Mouse (Mus musculus): ENCODE results near the gene Noxo1. TPM values are rescaled to one million over a fixed set of nuclear protein-coding genes. Genes with fewer than 3 reads are reported as not detected.

The Noxo1 gene
- polyA plus RNA-seq (2016; fragmentation: Nextera tagmentation; extraction: Ambion mirVana), result 1.0 and 1.5 TPM in 2 replicates

GRCm38 (mm10) chr17:24696011-24696697 is at the start of gene Noxo1, which contains the start of gene Gfer:
Gene Noxo1, plus strand, starts transcription at chr17:24696234.
Gene Gfer, minus strand, starts transcription at chr17:24696156.
- H3K4me3 ChIP-seq, result peak within 1 kb of the TSS; percentile 88
- H3K9me3 ChIP-seq (replicated peaks), result no peaks in the 10 kb centered on the region
- WGBS, result under 1% methylated on average over 76 of the region's 76 CpGs
- peaks cover 16% of the 10 kb centered on the region for H3K27me3 ChIP-seq (ENCODE audit: low read depth, poor library complexity, severe bottlenecking)
- peak within 1 kb of the TSS; percentile 92 for H3K27ac ChIP-seq (replicated peaks)
- peaks cover 31% of the 10 kb centered on the region for H3K4me1 ChIP-seq
- peak; percentile 89 for DNase-seq (ENCODE audit: low spot score)
- H3K36me3 ChIP-seq, result peaks cover 41% of the 10 kb centered on the region

GRCm38 (mm10) chr17:24646381-24646780 is 49.7 kb upstream of the Noxo1 start:
- DNase-seq (ENCODE audit: low spot score), result no peak
- 87% methylated on average over 4 of the region's 4 CpGs for WGBS
- H3K27me3 ChIP-seq (ENCODE audit: low read depth, poor library complexity, severe bottlenecking), result peaks cover 40% of the 10 kb centered on the region
- H3K9me3 ChIP-seq (replicated peaks), result no peaks in the 10 kb centered on the region
- H3K27ac ChIP-seq (replicated peaks), result 0 out of 2 replicates have a peak overlapping the region, but pooled peaks have one; percentile 72
- peaks cover 46% of the 10 kb centered on the region for H3K4me1 ChIP-seq
- H3K36me3 ChIP-seq, result no peaks in the 10 kb centered on the region
- H3K4me3 ChIP-seq, result no peak overlapping the region

GRCm38 (mm10) chr17:24647493-24647892 is 48.5 kb upstream of the Noxo1 start:
- Histone ChIP-seq H3K9me3 (replicated peaks) (no peaks in the 10 kb centered on the region), H3K27ac (replicated peaks) (0 out of 2 replicates have a peak overlapping the region, but pooled peaks have one; percentile 14), H3K4me1 (peaks cover 46% of the 10 kb centered on the region), H3K4me3 (peak overlapping the region; percentile 26; the same call in 1 of the 2 replicates), H3K27me3 (ENCODE audit: low read depth, poor library complexity, severe bottlenecking) (peaks cover 49% of the 10 kb centered on the region), H3K36me3 (no peaks in the 10 kb centered on the region)
- 86% methylated on average over 11 of the region's 11 CpGs for WGBS
- DNase-seq (ENCODE audit: low spot score), result no peak

GRCm38 (mm10) chr17:24648731-24649377 is 47.2 kb upstream of the Noxo1 start:
- Histone ChIP-seq H3K4me3 (peak overlapping the region; percentile 77), H3K9me3 (replicated peaks) (no peaks in the 10 kb centered on the region), H3K27ac (replicated peaks) (no peak overlapping the region), H3K27me3 (ENCODE audit: low read depth, poor library complexity, severe bottlenecking) (peaks cover 56% of the 10 kb centered on the region), H3K4me1 (peaks cover 36% of the 10 kb centered on the region), H3K36me3 (no peaks in the 10 kb centered on the region)
- no peak for DNase-seq (ENCODE audit: low spot score)
- 72% methylated on average over 10 of the region's 10 CpGs for WGBS

DNA sequence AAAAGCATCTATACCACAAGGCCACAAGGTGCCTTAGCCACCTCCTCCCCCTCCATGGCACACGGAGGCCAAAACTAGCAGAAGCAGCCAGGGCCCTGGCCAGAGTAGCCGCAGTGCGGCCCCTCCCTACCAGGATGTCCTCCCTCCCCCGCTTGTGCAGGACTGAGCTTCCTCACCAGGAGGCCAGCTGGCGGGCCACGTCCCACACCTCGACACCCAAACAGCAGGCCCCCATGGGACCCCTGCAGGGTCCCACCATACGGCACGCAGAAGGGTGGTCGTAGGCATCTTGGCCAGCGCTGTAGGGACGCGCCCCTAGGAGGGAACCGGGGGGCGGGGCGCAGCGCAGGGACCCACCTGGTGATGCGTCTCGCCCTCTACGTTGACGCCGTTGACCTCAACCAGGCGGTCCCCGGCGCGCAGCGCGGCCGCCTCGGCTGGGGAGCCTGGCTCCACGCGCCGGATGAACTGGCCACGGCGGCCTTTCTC is 46.4 kb upstream of the Noxo1 start:
- Histone ChIP-seq H3K9me3 (replicated peaks) (no peaks in the 10 kb centered on the region), H3K4me3 (peak overlapping the region; percentile 77), H3K36me3 (no peaks in the 10 kb centered on the region), H3K27me3 (ENCODE audit: low read depth, poor library complexity, severe bottlenecking) (peaks cover 61% of the 10 kb centered on the region), H3K27ac (replicated peaks) (peak overlapping the region; percentile 82), H3K4me1 (peaks cover 29% of the 10 kb centered on the region)
- WGBS, result 1% methylated on average over 35 of the region's 35 CpGs
- DNase-seq (ENCODE audit: low spot score), result no peak

DNA sequence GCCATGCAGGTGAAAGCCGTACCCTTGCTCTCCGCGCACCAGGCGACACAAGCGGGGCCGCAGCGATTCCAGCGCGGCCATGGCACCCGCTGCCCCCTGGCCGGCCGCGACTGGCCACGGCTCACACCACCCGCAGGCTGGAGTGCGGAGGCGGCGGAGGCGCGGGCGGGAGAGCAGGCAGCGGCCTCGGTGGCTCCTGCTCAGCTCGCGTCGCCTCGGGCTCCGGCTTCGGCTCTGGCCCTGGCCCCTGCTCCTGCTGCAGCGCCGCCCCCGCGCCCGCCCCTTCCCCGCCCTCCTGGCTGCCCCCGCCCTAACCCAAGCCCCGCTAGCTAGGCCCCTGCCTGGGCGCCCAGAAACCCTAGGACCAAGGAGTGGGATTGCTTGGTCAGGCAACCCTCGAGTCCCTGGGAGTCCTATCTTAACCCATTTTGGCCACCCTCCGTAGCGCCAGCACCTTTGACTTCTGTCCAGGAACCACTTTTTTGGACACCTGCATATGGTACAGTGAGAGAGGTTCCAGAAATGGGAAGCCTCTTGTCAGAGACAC is 45.9 kb upstream of the Noxo1 start, which contains the start of gene Slc9a3r2:
Gene Slc9a3r2 (minus strand): TSS at position 258 of the 547 bp plus-strand sequence.
- Histone ChIP-seq H3K36me3 (no peaks in the 10 kb centered on the region), H3K4me3 (peak within 1 kb of the TSS; percentile 77), H3K27me3 (ENCODE audit: low read depth, poor library complexity, severe bottlenecking) (peaks cover 66% of the 10 kb centered on the region), H3K9me3 (replicated peaks) (no peaks in the 10 kb centered on the region), H3K4me1 (peaks cover 24% of the 10 kb centered on the region), H3K27ac (replicated peaks) (peak within 1 kb of the TSS; percentile 82)
- peak; percentile 71 for DNase-seq (ENCODE audit: low spot score)
- under 1% methylated on average over 34 of the region's 41 CpGs for WGBS

GRCm38 (mm10) chr17:24650766-24651165 is 45.3 kb upstream of the Noxo1 start:
- Histone ChIP-seq H3K27ac (replicated peaks) (no peak overlapping the region), H3K36me3 (no peaks in the 10 kb centered on the region), H3K4me3 (peak overlapping the region; percentile 77; the same call in 1 of the 2 replicates), H3K4me1 (peaks cover 22% of the 10 kb centered on the region), H3K27me3 (ENCODE audit: low read depth, poor library complexity, severe bottlenecking) (peaks cover 72% of the 10 kb centered on the region), H3K9me3 (replicated peaks) (no peaks in the 10 kb centered on the region)
- no peak for DNase-seq (ENCODE audit: low spot score)
- 72% methylated on average over 4 of the region's 4 CpGs for WGBS

DNA sequence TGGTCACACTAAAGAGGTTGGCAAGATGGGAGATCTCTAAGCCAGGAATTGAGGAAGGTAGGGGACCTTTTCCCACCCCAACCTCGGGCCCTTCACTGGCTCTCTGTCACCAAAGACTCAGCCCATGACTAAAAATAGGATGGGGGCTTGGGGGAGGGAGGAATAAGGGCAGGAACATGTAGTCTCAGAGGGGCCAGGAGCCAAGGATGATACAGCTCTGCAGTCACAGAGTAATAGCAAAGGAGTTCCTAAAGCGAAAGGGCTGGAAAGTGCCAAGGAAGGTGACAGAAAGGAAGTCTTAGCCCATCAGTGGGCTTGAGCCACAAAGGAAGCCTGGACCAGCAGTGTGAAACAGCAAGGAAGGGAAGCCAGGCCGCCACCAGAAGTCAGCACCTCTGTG is 44.2 kb upstream of the Noxo1 start:
- H3K27me3 ChIP-seq (ENCODE audit: low read depth, poor library complexity, severe bottlenecking), result peaks cover 83% of the 10 kb centered on the region
- H3K36me3 ChIP-seq, result no peaks in the 10 kb centered on the region
- peaks cover 22% of the 10 kb centered on the region for H3K4me1 ChIP-seq
- WGBS, result 80% methylated on average over 3 of the region's 3 CpGs
- no peak for DNase-seq (ENCODE audit: low spot score)
- H3K27ac ChIP-seq (replicated peaks), result no peak overlapping the region
- H3K4me3 ChIP-seq, result no peak overlapping the region
- H3K9me3 ChIP-seq (replicated peaks), result no peaks in the 10 kb centered on the region

DNA sequence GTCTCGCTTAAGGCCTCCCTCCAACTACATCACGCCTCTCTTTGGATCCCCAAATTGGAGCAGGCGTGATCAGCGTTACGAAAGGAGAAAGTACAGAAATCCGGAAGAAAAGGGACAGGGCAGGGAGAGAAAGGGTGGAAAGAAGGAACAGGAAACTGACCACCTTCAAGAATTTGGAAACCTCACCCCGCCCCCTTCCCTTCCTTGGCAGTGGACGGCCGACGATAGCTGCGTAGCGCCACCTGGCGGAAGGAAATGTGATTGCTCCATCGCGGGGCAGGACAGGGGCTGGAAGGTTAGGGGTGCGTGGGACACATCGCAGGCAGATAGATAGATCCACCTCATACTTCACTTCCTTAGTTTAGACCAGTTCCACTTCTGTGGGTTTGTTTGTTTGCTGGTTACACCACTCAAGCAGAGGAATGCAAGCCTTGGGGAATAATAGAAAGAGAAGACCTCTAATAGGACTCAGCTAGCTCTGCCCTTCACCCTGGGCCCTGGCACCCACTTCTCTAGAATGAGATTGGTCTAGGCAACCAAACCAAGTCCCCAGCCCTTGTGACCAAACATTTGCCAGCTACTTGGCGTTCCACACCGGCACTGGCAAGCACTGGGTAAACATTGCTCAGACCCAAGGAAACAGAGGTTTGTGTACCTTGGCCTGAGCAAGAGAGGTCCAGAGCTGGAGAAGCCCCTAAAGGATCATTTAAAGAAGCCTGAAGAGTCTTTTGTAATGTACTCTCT is 41.9 kb upstream of the Noxo1 start:
- Histone ChIP-seq H3K9me3 (replicated peaks) (no peaks in the 10 kb centered on the region), H3K36me3 (no peaks in the 10 kb centered on the region), H3K27me3 (ENCODE audit: low read depth, poor library complexity, severe bottlenecking) (peaks cover 88% of the 10 kb centered on the region), H3K4me3 (peak overlapping the region; percentile 42), H3K27ac (replicated peaks) (0 out of 2 replicates have a peak overlapping the region, but pooled peaks have one; percentile 28), H3K4me1 (peaks cover 36% of the 10 kb centered on the region)
- DNase-seq (ENCODE audit: low spot score), result peak; percentile 88
- 6% methylated on average over 19 of the region's 19 CpGs for WGBS

GRCm38 (mm10) chr17:24654969-24655368 is 41.1 kb upstream of the Noxo1 start:
- Histone ChIP-seq H3K4me3 (no peak overlapping the region), H3K9me3 (replicated peaks) (no peaks in the 10 kb centered on the region), H3K36me3 (no peaks in the 10 kb centered on the region), H3K4me1 (peaks cover 28% of the 10 kb centered on the region), H3K27ac (replicated peaks) (no peak overlapping the region), H3K27me3 (ENCODE audit: low read depth, poor library complexity, severe bottlenecking) (peaks cover 88% of the 10 kb centered on the region)
- DNase-seq (ENCODE audit: low spot score), result no peak
- 79% methylated on average over 4 of the region's 4 CpGs for WGBS

GRCm38 (mm10) chr17:24658017-24658758 is 37.8 kb upstream of the Noxo1 start, which contains the start of gene Npw:
Gene Npw, minus strand, starts transcription at chr17:24658457.
- WGBS, result 2% methylated on average over 47 of the region's 47 CpGs
- peaks cover 22% of the 10 kb centered on the region for H3K4me1 ChIP-seq
- peak; percentile 33 for DNase-seq (ENCODE audit: low spot score)
- no peaks in the 10 kb centered on the region for H3K36me3 ChIP-seq
- H3K9me3 ChIP-seq (replicated peaks), result no peaks in the 10 kb centered on the region
- H3K27ac ChIP-seq (replicated peaks), result peak within 1 kb of the TSS; percentile 10; the same call in 1 of the 2 replicates
- H3K27me3 ChIP-seq (ENCODE audit: low read depth, poor library complexity, severe bottlenecking), result peaks cover 70% of the 10 kb centered on the region
- H3K4me3 ChIP-seq, result peak within 1 kb of the TSS; percentile 58

All from midbrain, embryonic 10.5 days (tissue).